Mouse (Mus musculus): Measurements from ENCODE around the gene Clip1.
A peak's percentile ranks its signal among the peaks of the same experiment; 100 is the strongest.

DNA sequence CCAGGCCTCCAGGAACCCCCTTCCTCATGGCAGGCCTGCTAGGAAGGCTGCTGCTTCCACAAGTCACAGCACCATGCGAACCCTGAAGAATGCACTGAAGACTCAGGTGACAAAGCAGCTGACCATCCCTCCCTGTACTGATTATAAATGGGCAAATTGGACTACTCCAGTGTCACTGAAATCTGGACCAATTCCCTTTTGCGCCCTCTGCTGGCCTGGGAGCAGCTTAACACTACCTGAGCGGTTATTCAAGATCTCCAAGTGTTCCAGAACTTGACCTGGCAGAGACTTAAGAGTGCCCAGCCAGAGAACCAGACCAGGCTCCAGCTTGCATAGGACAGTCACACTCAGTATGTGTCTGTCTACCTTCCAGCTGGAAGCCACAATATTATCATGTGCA lies 14.8 kb upstream of the Clip1 start:
- peak; percentile 54; the same call in 1 of the 2 replicates for TF ChIP-seq CTCF (IDR thresholded peaks at IDR 0.05; ENCODE audit: borderline replicate concordance, control insufficient read depth, extremely low read depth, insufficient read depth, low read length, poor library complexity)
- TF ChIP-seq POLR2A (IDR thresholded peaks at IDR 0.05; ENCODE audit: control insufficient read depth, extremely low read depth, insufficient read depth, low read length, poor library complexity), result no peak

All from thymus, adult 2 months (tissue).